Mouse (Mus musculus) midbrain, postnatal 0 days (tissue): ENCODE measurements around the gene Cryz. TPM values are rescaled to one million over a fixed set of nuclear protein-coding genes. Genes with fewer than 3 reads are reported as not detected.

Source experiments
- ATAC-seq: fragments of 200-750 bp; cut with Nextera tagmentation; 2 replicates; pipeline ENCODE4 v1.8.0; 2017; ENCODE audit warnings: moderate number of reproducible peaks, mild to moderate bottlenecking, moderate TSS enrichment, moderate library complexity; ENCODE audit not compliant: low FRiP score
- DNase-seq: peaks from one replicate; pipeline ENCODE4 v3.0.0-alpha.2; 2015; ENCODE audit warnings: low spot score
- H3K27ac ChIP-seq: fragments of 300-500 bp; sonication (generic); 2 replicates; pipeline ENCODE4 v1.5.1; 2014; ENCODE audit warnings: low read depth, mild to moderate bottlenecking, low read length, mixed read lengths
- H3K27me3 ChIP-seq: fragments of 300-500 bp; sonication (generic); 2 replicates; pipeline ENCODE4 v1.6.1; 2014; ENCODE audit warnings: low read length, control low read depth, mixed read lengths; ENCODE audit not compliant: insufficient read depth
- H3K36me3 ChIP-seq: fragments of 300-500 bp; sonication (generic); 2 replicates; pipeline ENCODE4 v1.6.1; 2014; ENCODE audit warnings: low read length, control low read depth, mixed read lengths; ENCODE audit not compliant: insufficient read depth
- H3K4me1 ChIP-seq: fragments of 300-500 bp; sonication (generic); 2 replicates; pipeline ENCODE4 v1.6.1; 2014; ENCODE audit warnings: mild to moderate bottlenecking, control low read depth, antibody characterized with exemption, low read length, mixed read lengths; ENCODE audit not compliant: insufficient read depth
- H3K4me2 ChIP-seq: fragments of 300-500 bp; sonication (generic); 2 replicates; pipeline ENCODE4 v1.6.1; 2014; ENCODE audit warnings: low read depth, mild to moderate bottlenecking, low read length, mixed read lengths; ENCODE audit not compliant: poor library complexity, severe bottlenecking
- H3K4me3 ChIP-seq: fragments of 300-500 bp; sonication (generic); 2 replicates; pipeline ENCODE4 v1.5.1; 2014; ENCODE audit warnings: low read depth, mild to moderate bottlenecking, low read length, moderate library complexity
- H3K9ac ChIP-seq: fragments of 300-500 bp; sonication (generic); replicated peaks from 2 replicates; pipeline ENCODE4 v1.6.1; 2014; ENCODE audit warnings: mild to moderate bottlenecking, low read length, moderate library complexity, mixed read lengths; ENCODE audit not compliant: poor library complexity, severe bottlenecking
- H3K9me3 ChIP-seq: fragments of 300-500 bp; sonication (generic); 2 replicates; pipeline ENCODE4 v1.6.1; 2016; ENCODE audit warnings: low read length, control low read depth
- CTCF ChIP-seq: IDR thresholded peaks from 2 replicates; pipeline ENCODE4 v1.5.1; 2016; ENCODE audit warnings: antibody characterized with exemption, mild to moderate bottlenecking
- WGBS: fragments of 180-500 bp; shearing (Covaris S2); extraction: QIAGEN DNeasy Blood & Tissue Kit; methylation state at CpG from one replicate; pipeline ENCODE4 v1.1.7; 2014; 5-methylcytosine and 5-hydroxymethylcytosine counted together
- polyA plus RNA-seq: library from polyadenylated mRNA; unstranded; fragments of >200 nt; fragmentation: Nextera tagmentation; extraction: Ambion mirVana; gene quantifications from 2 replicates; pipeline ENCODE4 v1.2.1, GENCODE M21; 2015
- total RNA-seq: library from RNA; depleted of rRNA; stranded (reverse); fragments of >200 nt; gene quantifications from 2 replicates; pipeline ENCODE4 v1.2.3, GENCODE M21; 2014

Cryz gene
- total and polyA plus RNA-seq, 2 experiments from 2014 or later, result 12.6 to 13.9 TPM

- H3K4me3 ChIP-seq, result no peak overlapping the region
- DNase-seq (no peak), ATAC-seq (no peak)
- no peak overlapping the region for H3K27ac ChIP-seq
- H3K9me3 ChIP-seq, result no peaks in the 10 kb centered on the region
- H3K9ac ChIP-seq, result no peak overlapping the region
- peaks cover 11% of the 10 kb centered on the region for H3K36me3 ChIP-seq
- no peaks in the 10 kb centered on the region for H3K4me1 ChIP-seq
- no peaks in the 10 kb centered on the region for H3K27me3 ChIP-seq
- no peak for TF ChIP-seq CTCF
- H3K4me2 ChIP-seq, result no peak overlapping the region
- 96% methylated on average over 8 of the region's 8 CpGs for WGBS
These were observed 18.6 kb upstream of the Cryz start for GRCm38 (mm10) chr3:154577895-154578294.

GRCm38 (mm10) chr3:154584351-154584750 is 12.2 kb upstream of the Cryz start:
- no peak for DNase-seq
- H3K4me1 ChIP-seq, result no peaks in the 10 kb centered on the region
- H3K4me2 ChIP-seq, result no peak overlapping the region
- H3K4me3 ChIP-seq, result no peak overlapping the region
- no peaks in the 10 kb centered on the region for H3K9me3 ChIP-seq
- TF ChIP-seq CTCF, result no peak
- ATAC-seq, result no peak
- H3K27me3 ChIP-seq, result no peaks in the 10 kb centered on the region
- H3K9ac ChIP-seq, result no peak overlapping the region
- WGBS, result 83% methylated on average over 8 of the region's 8 CpGs
- peaks cover 16% of the 10 kb centered on the region for H3K36me3 ChIP-seq
- H3K27ac ChIP-seq, result no peak overlapping the region

GRCm38 (mm10) chr3:154590971-154591370 is 5.5 kb upstream of the Cryz start:
- WGBS, result 91% methylated on average over 5 of the region's 5 CpGs
- no peak for DNase-seq
- no peak overlapping the region for H3K9ac ChIP-seq
- H3K36me3 ChIP-seq, result peaks cover 51% of the 10 kb centered on the region
- ATAC-seq, result no peak
- no peak for TF ChIP-seq CTCF
- no peaks in the 10 kb centered on the region for H3K4me1 ChIP-seq
- no peaks in the 10 kb centered on the region for H3K9me3 ChIP-seq
- H3K4me2 ChIP-seq, result no peak overlapping the region
- H3K4me3 ChIP-seq, result no peak overlapping the region
- no peak overlapping the region for H3K27ac ChIP-seq
- no peaks in the 10 kb centered on the region for H3K27me3 ChIP-seq

GRCm38 (mm10) chr3:154591621-154592020 is 4.9 kb upstream of the Cryz start:
- Histone ChIP-seq H3K4me2 (no peak overlapping the region), H3K9me3 (no peaks in the 10 kb centered on the region), H3K36me3 (peaks cover 51% of the 10 kb centered on the region), H3K4me3 (no peak overlapping the region), H3K9ac (no peak overlapping the region), H3K27ac (no peak overlapping the region), H3K4me1 (no peaks in the 10 kb centered on the region), H3K27me3 (no peaks in the 10 kb centered on the region)
- DNase-seq, result no peak
- 95% methylated on average over 3 of the region's 3 CpGs for WGBS
- no peak for ATAC-seq
- no peak for TF ChIP-seq CTCF

- Histone ChIP-seq H3K4me3 (no peak overlapping the region), H3K27ac (no peak overlapping the region), H3K9ac (no peak overlapping the region), H3K4me2 (no peak overlapping the region), H3K36me3 (peaks cover 44% of the 10 kb centered on the region), H3K4me1 (no peaks in the 10 kb centered on the region), H3K27me3 (no peaks in the 10 kb centered on the region), H3K9me3 (no peaks in the 10 kb centered on the region)
- no peak for TF ChIP-seq CTCF
- DNase-seq, result no peak
- WGBS, result 89% methylated on average over 6 of the region's 6 CpGs
- no peak for ATAC-seq
These were observed 2.9 kb upstream of the Cryz start for GRCm38 (mm10) chr3:154593596-154593995.

GRCm38 (mm10) chr3:154594156-154594555 is 2.4 kb upstream of the Cryz start:
- H3K4me2 ChIP-seq, result no peak overlapping the region

More at GRCm38 (mm10) chr3:154594156-154594555, 2.4 kb upstream of the Cryz start:
- no peak for DNase-seq
- no peak overlapping the region for H3K9ac ChIP-seq
- no peak overlapping the region for H3K4me3 ChIP-seq
- no peak for TF ChIP-seq CTCF
- H3K27me3 ChIP-seq, result no peaks in the 10 kb centered on the region
- WGBS, result 99% methylated on average over 6 of the region's 6 CpGs
- no peak for ATAC-seq
- no peaks in the 10 kb centered on the region for H3K4me1 ChIP-seq
- H3K27ac ChIP-seq, result no peak overlapping the region
- H3K36me3 ChIP-seq, result peaks cover 44% of the 10 kb centered on the region
- H3K9me3 ChIP-seq, result no peaks in the 10 kb centered on the region
